Mouse (Mus musculus) stomach, embryonic 15.5 days (tissue): Measurements from ENCODE around the gene Ap2a1. TPM values are rescaled to one million over a fixed set of nuclear protein-coding genes. Genes with fewer than 3 reads are reported as not detected.

Experiments used
- ATAC-seq: fragments of 200-750 bp; cut with Nextera tagmentation; 2 replicates; pipeline ENCODE4 v1.8.0; 2017; ENCODE audit warnings: low read depth, moderate number of reproducible peaks, moderate TSS enrichment; ENCODE audit not compliant: insufficient read depth, low FRiP score
- H3K27ac ChIP-seq: fragments of 300-500 bp; sonication (generic); 2 replicates; pipeline ENCODE4 v1.5.1; 2015; ENCODE audit warnings: mild to moderate bottlenecking, inconsistent platforms
- H3K27me3 ChIP-seq: fragments of 300-500 bp; sonication (generic); replicated peaks from 2 replicates; pipeline ENCODE4 v1.6.1; 2015; ENCODE audit warnings: inconsistent platforms
- H3K36me3 ChIP-seq: fragments of 300-500 bp; sonication (generic); 2 replicates; pipeline ENCODE4 v1.6.1; 2015; ENCODE audit warnings: inconsistent platforms
- H3K4me1 ChIP-seq: fragments of 300-500 bp; sonication (generic); 2 replicates; pipeline ENCODE4 v1.6.1; 2015; ENCODE audit warnings: inconsistent platforms
- H3K4me2 ChIP-seq: fragments of 300-500 bp; sonication (generic); 2 replicates; pipeline ENCODE4 v1.6.1; 2015; ENCODE audit warnings: mild to moderate bottlenecking, inconsistent platforms
- H3K4me3 ChIP-seq: fragments of 300-500 bp; sonication (generic); replicated peaks from 2 replicates; pipeline ENCODE4 v1.5.1; 2015; ENCODE audit warnings: inconsistent platforms
- H3K9ac ChIP-seq: fragments of 300-500 bp; sonication (generic); 2 replicates; pipeline ENCODE4 v1.6.1; 2015; ENCODE audit warnings: inconsistent platforms
- H3K9me3 ChIP-seq: fragments of 300-500 bp; sonication (generic); 2 replicates; pipeline ENCODE4 v1.6.1; 2016; ENCODE audit warnings: inconsistent platforms
- WGBS: fragments of 180-500 bp; shearing (Covaris S2); methylation state at CpG from one replicate; pipeline ENCODE4 v1.1.7; 2015; 5-methylcytosine and 5-hydroxymethylcytosine counted together
- polyA plus RNA-seq: library from polyadenylated mRNA; unstranded; fragments of >200 nt; fragmentation: Nextera tagmentation; extraction: Ambion mirVana; gene quantifications from 2 replicates; pipeline ENCODE4 v1.2.1, GENCODE M21; 2015

The Ap2a1 gene
- polyA plus RNA-seq, 1 experiment from 2014 or later = 61.6 TPM

DNA sequence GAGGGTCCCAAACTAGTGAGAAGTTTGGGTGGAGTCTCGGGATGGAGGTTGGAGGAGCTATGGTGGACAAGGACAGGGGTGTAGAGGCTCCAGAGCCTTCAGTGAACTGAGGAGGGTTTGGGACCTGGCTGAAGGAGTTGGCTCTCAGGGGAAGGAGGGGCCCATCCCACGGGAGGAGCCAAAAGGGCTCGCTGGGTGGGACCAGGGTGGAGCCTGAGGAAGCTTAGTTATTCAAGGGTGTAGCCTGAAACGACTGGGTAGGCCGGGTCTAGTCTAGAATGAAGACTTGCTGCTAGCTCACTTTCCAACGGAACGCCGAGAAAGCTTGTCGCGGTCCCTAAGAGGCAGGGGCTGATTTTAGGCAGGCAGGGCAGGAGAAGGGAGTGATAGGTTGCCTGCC is 22.7 kb upstream of the Ap2a1 start:
- Histone ChIP-seq H3K27ac (peak overlapping the region; percentile 75), H3K4me3 (peak overlapping the region; percentile 57), H3K36me3 (no peaks in the 10 kb centered on the region), H3K4me1 (peaks cover 9% of the 10 kb centered on the region; the same call in 1 of the 2 replicates), H3K9me3 (no peaks in the 10 kb centered on the region), H3K27me3 (peaks cover 18% of the 10 kb centered on the region), H3K9ac (peak overlapping the region; percentile 54; the same call in 1 of the 2 replicates), H3K4me2 (peak overlapping the region; percentile 95)
- WGBS = under 1% methylated on average over 10 of the region's 10 CpGs
- peak; percentile 81 for ATAC-seq

DNA sequence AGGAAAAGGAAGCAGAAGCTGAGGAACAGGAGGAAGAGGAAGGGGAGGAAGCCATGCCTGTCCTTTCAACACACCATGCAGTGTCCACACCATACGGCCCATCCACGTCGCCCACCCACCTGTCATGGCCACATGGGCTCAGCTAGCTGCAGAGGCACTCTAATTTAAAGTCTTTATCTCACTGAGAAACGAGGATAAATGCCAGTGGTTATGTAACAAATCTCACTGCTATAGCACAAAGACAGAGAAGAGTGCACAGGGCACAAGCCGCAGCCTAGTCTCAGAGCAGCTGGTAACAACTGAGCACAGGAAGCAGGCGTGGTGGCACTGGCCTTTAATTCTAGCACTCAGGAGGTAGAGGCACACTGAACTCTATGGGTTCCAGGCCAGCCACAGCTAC is 20.6 kb upstream of the Ap2a1 start:
- no peak overlapping the region for H3K9ac ChIP-seq
- H3K27ac ChIP-seq = no peak overlapping the region
- WGBS = 73% methylated on average over 6 of the region's 6 CpGs
- H3K4me1 ChIP-seq = peaks cover 9% of the 10 kb centered on the region; the same call in 1 of the 2 replicates
- H3K4me3 ChIP-seq = no peak overlapping the region
- H3K27me3 ChIP-seq = peaks cover 18% of the 10 kb centered on the region
- no peaks in the 10 kb centered on the region for H3K36me3 ChIP-seq
- ATAC-seq = no peak
- no peak overlapping the region for H3K4me2 ChIP-seq
- H3K9me3 ChIP-seq = no peaks in the 10 kb centered on the region

DNA sequence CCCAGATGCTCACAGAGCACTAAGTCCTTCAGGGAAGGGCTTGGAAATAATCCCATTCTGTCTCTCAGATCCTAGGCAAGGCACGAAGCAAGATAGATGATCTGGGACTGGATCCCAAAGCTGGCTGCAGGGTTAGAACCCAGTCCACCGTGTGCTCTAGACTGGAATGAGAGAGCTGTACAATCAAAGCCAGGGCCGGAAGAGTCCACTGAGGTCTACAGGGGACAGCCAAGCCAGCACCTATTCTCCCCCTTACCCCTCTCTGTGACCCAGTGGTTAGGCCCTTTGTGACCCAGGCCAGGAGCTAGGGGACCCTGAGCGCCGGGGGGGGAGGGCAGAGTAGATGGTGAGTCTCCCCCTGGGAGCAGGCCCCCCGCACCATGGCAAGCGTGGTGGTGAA is 13.6 kb upstream of the Ap2a1 start, which contains the start of gene Tsks:
Gene Tsks, plus strand, starts transcription at position 301 of the 400 bp plus-strand sequence.
- no peak within 1 kb of the TSS for H3K27ac ChIP-seq
- H3K27me3 ChIP-seq = no peaks in the 10 kb centered on the region
- 76% methylated on average over 7 of the region's 7 CpGs for WGBS

GRCm38 (mm10) chr7:44938680-44939079 is 9.4 kb upstream of the Ap2a1 start:
- H3K36me3 ChIP-seq = no peaks in the 10 kb centered on the region
- 91% methylated on average over 4 of the region's 4 CpGs for WGBS
- H3K9me3 ChIP-seq = no peaks in the 10 kb centered on the region
- no peak overlapping the region for H3K4me3 ChIP-seq
- no peak for ATAC-seq
- H3K9ac ChIP-seq = no peak overlapping the region
- no peak overlapping the region for H3K4me2 ChIP-seq
- H3K4me1 ChIP-seq = no peaks in the 10 kb centered on the region
- H3K27ac ChIP-seq = no peak overlapping the region
- H3K27me3 ChIP-seq = no peaks in the 10 kb centered on the region

More for the DNA sequence above, 13.6 kb upstream of the Ap2a1 start, which contains the start of gene Tsks:
- Histone ChIP-seq H3K4me1 (no peaks in the 10 kb centered on the region), H3K36me3 (no peaks in the 10 kb centered on the region), H3K4me3 (no peak within 1 kb of the TSS), H3K9me3 (no peaks in the 10 kb centered on the region), H3K9ac (no peak within 1 kb of the TSS), H3K4me2 (no peak within 1 kb of the TSS)
- no peak for ATAC-seq

GRCm38 (mm10) chr7:44928570-44928969 is 726 bp downstream of the Ap2a1 start:
- Histone ChIP-seq H3K36me3 (0 out of 2 replicates have a peak, but pooled peaks cover 8% of the 10 kb centered on the region), H3K4me2 (peak overlapping the region; percentile 63), H3K9ac (peak overlapping the region; percentile 12; the same call in 1 of the 2 replicates), H3K27me3 (no peaks in the 10 kb centered on the region), H3K9me3 (no peaks in the 10 kb centered on the region), H3K4me3 (peak overlapping the region; percentile 95), H3K4me1 (peaks cover 10% of the 10 kb centered on the region), H3K27ac (peak overlapping the region; percentile 79; the same call in 1 of the 2 replicates)
- WGBS = 0% methylated on average over 1 of the region's 1 CpGs
- no peak for ATAC-seq

DNA sequence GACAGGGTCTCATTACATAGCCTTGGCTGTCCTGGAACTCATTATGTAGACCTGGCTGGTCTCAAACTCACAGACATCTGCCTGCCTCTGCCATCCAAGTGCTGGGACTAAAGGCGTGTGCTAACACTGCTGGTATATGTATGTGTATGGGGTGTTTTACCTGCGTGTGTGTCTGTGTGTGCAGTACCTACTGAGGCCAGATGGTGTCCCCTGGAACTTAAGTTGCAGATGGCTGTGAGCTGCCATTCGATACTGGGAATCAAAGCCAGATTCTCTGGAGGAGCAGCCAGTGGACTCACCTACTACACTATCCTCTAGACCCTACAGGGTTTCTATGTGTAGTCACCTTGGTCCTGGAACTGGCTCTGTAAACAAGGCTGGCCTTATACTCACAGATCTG is 3.8 kb downstream of the Ap2a1 start:
- 78% methylated on average over 3 of the region's 3 CpGs for WGBS
- no peaks in the 10 kb centered on the region for H3K9me3 ChIP-seq

GRCm38 (mm10) chr7:44922530-44922929 is 6.8 kb downstream of the Ap2a1 start:
- no peak overlapping the region for H3K4me3 ChIP-seq
- no peaks in the 10 kb centered on the region for H3K9me3 ChIP-seq
- no peak for ATAC-seq
- no peak overlapping the region for H3K9ac ChIP-seq
- no peaks in the 10 kb centered on the region for H3K27me3 ChIP-seq
- no peak overlapping the region for H3K4me2 ChIP-seq
- peaks cover 5% of the 10 kb centered on the region; the same call in 1 of the 2 replicates for H3K4me1 ChIP-seq
- H3K36me3 ChIP-seq = 0 out of 2 replicates have a peak, but pooled peaks cover 13% of the 10 kb centered on the region
- H3K27ac ChIP-seq = no peak overlapping the region

More for the DNA sequence above, 3.8 kb downstream of the Ap2a1 start:
- Histone ChIP-seq H3K27me3 (no peaks in the 10 kb centered on the region), H3K4me2 (no peak overlapping the region), H3K27ac (no peak overlapping the region), H3K4me3 (no peak overlapping the region), H3K9ac (no peak overlapping the region), H3K4me1 (peaks cover 10% of the 10 kb centered on the region), H3K36me3 (0 out of 2 replicates have a peak, but pooled peaks cover 13% of the 10 kb centered on the region)
- no peak for ATAC-seq

DNA sequence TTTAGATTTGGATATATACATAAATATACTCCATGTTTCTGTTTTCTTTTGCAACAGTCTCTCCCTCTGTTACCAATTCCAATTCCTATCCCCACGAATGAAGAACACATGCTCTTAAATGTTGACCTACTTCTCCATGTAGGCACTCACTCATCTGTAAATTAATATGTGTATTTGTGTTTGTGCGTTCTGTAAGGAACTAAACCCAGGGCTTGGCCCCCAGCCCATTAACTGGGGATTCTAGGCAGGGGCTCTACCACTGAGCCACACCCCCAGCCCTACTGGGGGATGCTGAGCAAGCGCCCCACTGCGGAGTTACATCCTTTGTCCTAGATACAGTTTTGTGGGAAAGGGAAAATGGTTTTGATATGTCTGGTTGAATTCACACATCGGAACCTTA is 10.2 kb downstream of the Ap2a1 start:
- 91% methylated on average over 5 of the region's 5 CpGs for WGBS
- no peak overlapping the region for H3K4me3 ChIP-seq
- ATAC-seq = no peak
- H3K4me2 ChIP-seq = no peak overlapping the region
- H3K9ac ChIP-seq = no peak overlapping the region
- H3K4me1 ChIP-seq = peaks cover 8% of the 10 kb centered on the region; the same call in 1 of the 2 replicates
- H3K9me3 ChIP-seq = no peaks in the 10 kb centered on the region
- no peak overlapping the region for H3K27ac ChIP-seq
- H3K36me3 ChIP-seq = peaks cover 17% of the 10 kb centered on the region; the same call in 1 of the 2 replicates
- H3K27me3 ChIP-seq = no peaks in the 10 kb centered on the region

DNA sequence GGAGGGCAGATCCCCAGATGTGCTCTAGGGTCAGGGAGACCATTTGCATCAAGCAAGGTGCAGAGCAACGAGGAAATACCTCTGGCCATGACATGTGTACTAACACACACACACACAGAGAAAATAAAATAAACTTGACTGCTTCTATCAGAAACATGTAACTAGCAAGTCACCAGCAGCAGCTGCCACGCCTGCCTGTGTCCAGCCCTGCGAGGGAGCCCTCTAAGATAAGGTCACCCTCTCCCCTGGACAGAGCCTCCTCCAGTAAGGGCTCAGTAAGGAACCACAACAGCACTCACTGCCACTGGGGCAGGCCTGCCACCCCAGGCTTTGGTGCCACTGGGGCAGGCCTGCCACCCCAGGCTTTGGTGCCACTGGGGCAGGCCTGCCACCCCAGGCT is 11.1 kb downstream of the Ap2a1 start:
- H3K4me2 ChIP-seq = no peak overlapping the region
- WGBS = 62% methylated on average over 3 of the region's 3 CpGs
- no peak overlapping the region for H3K27ac ChIP-seq
- H3K9ac ChIP-seq = no peak overlapping the region
- H3K4me3 ChIP-seq = no peak overlapping the region
- H3K9me3 ChIP-seq = no peaks in the 10 kb centered on the region
- H3K36me3 ChIP-seq = peaks cover 18% of the 10 kb centered on the region; the same call in 1 of the 2 replicates
- H3K27me3 ChIP-seq = no peaks in the 10 kb centered on the region
- ATAC-seq = no peak
- H3K4me1 ChIP-seq = peaks cover 8% of the 10 kb centered on the region; the same call in 1 of the 2 replicates

- Histone ChIP-seq H3K9me3 (no peaks in the 10 kb centered on the region), H3K4me1 (peaks cover 8% of the 10 kb centered on the region; the same call in 1 of the 2 replicates), H3K27me3 (no peaks in the 10 kb centered on the region), H3K36me3 (peaks cover 22% of the 10 kb centered on the region; the same call in 1 of the 2 replicates), H3K9ac (no peak overlapping the region), H3K4me3 (no peak overlapping the region), H3K27ac (no peak overlapping the region), H3K4me2 (no peak overlapping the region)
- no peak for ATAC-seq
- WGBS = 91% methylated on average over 4 of the region's 4 CpGs
Observed at GRCm38 (mm10) chr7:44916881-44917280, 12.4 kb downstream of the Ap2a1 start.

DNA sequence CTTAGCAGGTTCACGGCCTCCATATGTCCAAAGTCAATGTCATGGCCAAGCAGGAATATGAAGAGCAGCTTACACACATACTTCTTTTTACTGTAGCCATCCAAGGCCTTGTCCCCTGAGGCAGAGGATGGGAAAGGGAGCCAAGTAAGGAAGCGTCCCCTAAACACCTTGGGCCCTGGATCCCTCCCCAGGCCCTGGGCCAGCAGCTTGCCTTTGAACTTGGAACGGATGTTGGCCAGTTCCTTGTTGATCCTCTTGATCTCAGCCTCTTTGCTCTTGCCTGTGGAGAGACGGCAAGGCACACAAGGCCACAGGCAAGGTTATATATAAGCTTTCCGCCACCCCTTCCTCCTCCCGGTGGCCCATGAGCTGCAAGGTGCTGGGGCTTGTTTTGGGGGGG is 13.1 kb downstream of the Ap2a1 start:
- ATAC-seq = no peak
- no peak overlapping the region for H3K4me3 ChIP-seq
- no peak overlapping the region for H3K27ac ChIP-seq
- WGBS = 80% methylated on average over 6 of the region's 6 CpGs
- H3K36me3 ChIP-seq = peaks cover 27% of the 10 kb centered on the region; the same call in 1 of the 2 replicates
- peaks cover 8% of the 10 kb centered on the region; the same call in 1 of the 2 replicates for H3K4me1 ChIP-seq
- no peaks in the 10 kb centered on the region for H3K9me3 ChIP-seq
- no peak overlapping the region for H3K9ac ChIP-seq
- no peak overlapping the region for H3K4me2 ChIP-seq
- H3K27me3 ChIP-seq = no peaks in the 10 kb centered on the region

GRCm38 (mm10) chr7:44915314-44915713 is 14.0 kb downstream of the Ap2a1 start:
- H3K27ac ChIP-seq = no peak overlapping the region
- H3K4me3 ChIP-seq = no peak overlapping the region
- peaks cover 8% of the 10 kb centered on the region; the same call in 1 of the 2 replicates for H3K4me1 ChIP-seq
- no peak for ATAC-seq
- H3K4me2 ChIP-seq = no peak overlapping the region
- WGBS = 89% methylated on average over 9 of the region's 9 CpGs
- no peaks in the 10 kb centered on the region for H3K27me3 ChIP-seq
- peaks cover 34% of the 10 kb centered on the region; the same call in 1 of the 2 replicates for H3K36me3 ChIP-seq
- H3K9me3 ChIP-seq = no peaks in the 10 kb centered on the region
- no peak overlapping the region for H3K9ac ChIP-seq
